In genomic region chr5:130173012-130173411, GRCm38 (mm10) we compare ENCODE assay signal across 8 mouse cellular contexts. TPM values are rescaled to one million over a fixed set of nuclear protein-coding genes. Genes with fewer than 3 reads are reported as not detected.
DNase-seq lines count a peak whose midpoint lies in the region; ATAC-seq and TF ChIP-seq lines count a peak whose summit lies in the region.

No protein-coding gene starts in this region.

- no peaks in the 10 kb centered on the region for H3K27me3 ChIP-seq in lung, embryonic 14.5 days (ENCODE audit: insufficient read depth, low read length)
- H3K27me3 ChIP-seq in forebrain, embryonic 11.5 days (ENCODE audit: control insufficient read depth, insufficient read depth, low read length): no peaks in the 10 kb centered on the region
- H3K27me3 ChIP-seq in limb, embryonic 15.5 days: no peaks in the 10 kb centered on the region
- H3K27me3 ChIP-seq in neural tube, embryonic 15.5 days (replicated peaks): no peaks in the 10 kb centered on the region

- DNase-seq in lung, embryonic 14.5 days: no peak
- DNase-seq in lung, postnatal 14 days: no peak
- DNase-seq in forebrain, embryonic 11.5 days (ENCODE audit: low spot score): no peak
- no peak for DNase-seq in frontal cortex, postnatal 14 days (ENCODE audit: low spot score in 2 of 2)
- DNase-seq in ovary, postnatal 10 days (ENCODE audit: low spot score): no peak
- DNase-seq in adipocyte (ENCODE audit: low spot score): no peak

- no peak for TF ChIP-seq CTCF in lung, embryonic 14.5 days (IDR thresholded peaks at IDR 0.05; ENCODE audit: low read depth)

- H3K9ac ChIP-seq in lung, embryonic 14.5 days: peak overlapping the region; percentile 86; the same call in 1 of the 2 replicates
- no peak overlapping the region for H3K9ac ChIP-seq in forebrain, embryonic 11.5 days (ENCODE audit: low read length)
- no peak overlapping the region for H3K9ac ChIP-seq in limb, embryonic 15.5 days
- 0 out of 2 replicates have a peak overlapping the region, but pooled peaks have one; percentile 83 for H3K9ac ChIP-seq in neural tube, embryonic 15.5 days (replicated peaks)

- peaks cover 15% of the 10 kb centered on the region for H3K4me1 ChIP-seq in lung, embryonic 14.5 days (ENCODE audit: insufficient read depth)
- 0 out of 2 replicates have a peak, but pooled peaks cover 7% of the 10 kb centered on the region for H3K4me1 ChIP-seq in forebrain, embryonic 11.5 days (replicated peaks; ENCODE audit: control insufficient read depth, insufficient read depth, low read length)
- H3K4me1 ChIP-seq in limb, embryonic 15.5 days: peaks cover 27% of the 10 kb centered on the region
- H3K4me1 ChIP-seq in neural tube, embryonic 15.5 days: peaks cover 27% of the 10 kb centered on the region

- H3K4me3 ChIP-seq in lung, embryonic 14.5 days (ENCODE audit: low read depth, low read length): peak overlapping the region; percentile 93
- no peak overlapping the region for H3K4me3 ChIP-seq in forebrain, embryonic 11.5 days (ENCODE audit: low read depth, low read length)
- H3K4me3 ChIP-seq in limb, embryonic 15.5 days: 0 out of 2 replicates have a peak overlapping the region, but pooled peaks have one; percentile 89
- peak overlapping the region; percentile 58; the same call in 1 of the 2 replicates for H3K4me3 ChIP-seq in neural tube, embryonic 15.5 days (replicated peaks)

- peak overlapping the region; percentile 78 for H3K4me2 ChIP-seq in lung, embryonic 14.5 days
- H3K4me2 ChIP-seq in forebrain, embryonic 11.5 days (ENCODE audit: low read depth, low read length, severe bottlenecking): peak overlapping the region; percentile 67; the same call in 1 of the 2 replicates
- peak overlapping the region; percentile 64 for H3K4me2 ChIP-seq in limb, embryonic 15.5 days
- H3K4me2 ChIP-seq in neural tube, embryonic 15.5 days: peak overlapping the region; percentile 82

- WGBS in lung, embryonic 14.5 days: 70% methylated on average over 4 of the region's 4 CpGs
- 93% methylated on average over 4 of the region's 4 CpGs for WGBS in forebrain, embryonic 11.5 days
- 89% methylated on average over 4 of the region's 4 CpGs for WGBS in limb, embryonic 15.5 days
- 93% methylated on average over 4 of the region's 4 CpGs for WGBS in neural tube, embryonic 15.5 days

- no peaks in the 10 kb centered on the region for H3K36me3 ChIP-seq in lung, embryonic 14.5 days (ENCODE audit: insufficient read depth)
- no peaks in the 10 kb centered on the region for H3K36me3 ChIP-seq in forebrain, embryonic 11.5 days (ENCODE audit: control insufficient read depth, insufficient read depth, low read length)
- no peaks in the 10 kb centered on the region for H3K36me3 ChIP-seq in limb, embryonic 15.5 days
- no peaks in the 10 kb centered on the region for H3K36me3 ChIP-seq in neural tube, embryonic 15.5 days

- ATAC-seq in lung, embryonic 14.5 days (ENCODE audit: insufficient read depth): no peak
- ATAC-seq in forebrain, embryonic 11.5 days (replicated peaks; ENCODE audit: low FRiP score): no peak
- ATAC-seq in limb, embryonic 15.5 days (ENCODE audit: insufficient number of reproducible peaks, low FRiP score, low TSS enrichment, low read depth): no peak
- no peak for ATAC-seq in neural tube, embryonic 15.5 days (ENCODE audit: low FRiP score)

- no peak overlapping the region for H3K27ac ChIP-seq in lung, embryonic 14.5 days (ENCODE audit: low read depth)
- H3K27ac ChIP-seq in forebrain, embryonic 11.5 days (ENCODE audit: low read depth, low read length): no peak overlapping the region
- H3K27ac ChIP-seq in limb, embryonic 15.5 days: no peak overlapping the region
- H3K27ac ChIP-seq in neural tube, embryonic 15.5 days (replicated peaks): no peak overlapping the region

- no peaks in the 10 kb centered on the region for H3K9me3 ChIP-seq in lung, embryonic 14.5 days (ENCODE audit: low read depth, low read length)
- no peaks in the 10 kb centered on the region for H3K9me3 ChIP-seq in forebrain, embryonic 11.5 days (ENCODE audit: control insufficient read depth, low read length)
- no peaks in the 10 kb centered on the region for H3K9me3 ChIP-seq in limb, embryonic 15.5 days
- no peaks in the 10 kb centered on the region for H3K9me3 ChIP-seq in neural tube, embryonic 15.5 days (replicated peaks)

RNA-seq across cellular contexts. Expression of gene Rabgef1, which starts 1.4 kb away (rescaled TPM):
- 23.9 and 25.1 TPM in 2 replicates for polyA plus RNA-seq in lung, embryonic 14.5 days (2014; fragmentation: Nextera tagmentation; extraction: Ambion mirVana)
- polyA plus RNA-seq in forebrain, embryonic 11.5 days (2014; fragmentation: Nextera tagmentation; extraction: Ambion mirVana): 23.1 and 27.0 TPM in 2 replicates
- 30.6 and 31.8 TPM in 2 replicates for polyA plus RNA-seq in limb, embryonic 15.5 days (2015; fragmentation: Nextera tagmentation; extraction: Ambion mirVana)
- 38.9 and 42.0 TPM in 2 replicates for polyA plus RNA-seq in neural tube, embryonic 15.5 days (2015; fragmentation: Nextera tagmentation; extraction: Ambion mirVana)

RNA-seq across cellular contexts. Expression of gene Kctd7, which starts 28.4 kb away (rescaled TPM):
- polyA plus RNA-seq in lung, embryonic 14.5 days (2014; fragmentation: Nextera tagmentation; extraction: Ambion mirVana): 6.1 and 7.4 TPM in 2 replicates
- polyA plus RNA-seq in forebrain, embryonic 11.5 days (2014; fragmentation: Nextera tagmentation; extraction: Ambion mirVana): 6.0 and 6.7 TPM in 2 replicates
- 6.4 and 6.9 TPM in 2 replicates for polyA plus RNA-seq in limb, embryonic 15.5 days (2015; fragmentation: Nextera tagmentation; extraction: Ambion mirVana)
- 14.9 and 16.4 TPM in 2 replicates for polyA plus RNA-seq in neural tube, embryonic 15.5 days (2015; fragmentation: Nextera tagmentation; extraction: Ambion mirVana)

RNA-seq across cellular contexts. Expression of gene Tmem248, which starts 43.9 kb away (rescaled TPM):
- polyA plus RNA-seq in lung, embryonic 14.5 days (2014; fragmentation: Nextera tagmentation; extraction: Ambion mirVana): 42.4 and 46.6 TPM in 2 replicates
- polyA plus RNA-seq in forebrain, embryonic 11.5 days (2014; fragmentation: Nextera tagmentation; extraction: Ambion mirVana): 34.7 and 35.3 TPM in 2 replicates
- 26.3 and 37.7 TPM in 2 replicates for polyA plus RNA-seq in limb, embryonic 15.5 days (2015; fragmentation: Nextera tagmentation; extraction: Ambion mirVana)
- polyA plus RNA-seq in neural tube, embryonic 15.5 days (2015; fragmentation: Nextera tagmentation; extraction: Ambion mirVana): 24.7 and 27.5 TPM in 2 replicates

Comparison
In these comparisons a context has a peak if more than half of its experiments do, and no peak if none do; other contexts are left out.
1. H3K9ac ChIP-seq: peak in lung, embryonic 14.5 days (single experiment) and neural tube, embryonic 15.5 days (single experiment); none in forebrain, embryonic 11.5 days (single experiment) and limb, embryonic 15.5 days (single experiment).
2. Peak in every context shown above with its lines, with median percentiles within 50 percentile points of each other: H3K4me2 ChIP-seq.